Mouse (Mus musculus): ENCODE data around the gene Pim3. TPM values are rescaled to one million over a fixed set of nuclear protein-coding genes. Genes with fewer than 3 reads are reported as not detected.

Gene Pim3
- polyA plus RNA-seq, 1 experiment from 2014 or later: 49.1 TPM

GRCm38 (mm10) chr15:88882851-88883250, 20.9 kb downstream of the Pim3 start:
- 59% methylated on average over 4 of the region's 4 CpGs for WGBS
- Histone ChIP-seq H3K4me2 (ENCODE audit: low read length) (no peak overlapping the region), H3K9me3 (replicated peaks; ENCODE audit: control insufficient read depth, low read length) (no peaks in the 10 kb centered on the region), H3K27me3 (replicated peaks; ENCODE audit: control insufficient read depth, insufficient read depth, low read length) (no peaks in the 10 kb centered on the region), H3K4me1 (ENCODE audit: control insufficient read depth, insufficient read depth, low read length) (no peaks in the 10 kb centered on the region), H3K9ac (ENCODE audit: low read length) (no peak overlapping the region), H3K36me3 (ENCODE audit: control insufficient read depth, insufficient read depth, low read length) (no peaks in the 10 kb centered on the region), H3K4me3 (ENCODE audit: low read depth, low read length) (no peak overlapping the region), H3K27ac (ENCODE audit: low read depth, low read length) (no peak overlapping the region)
- ATAC-seq: no peak
- no peak for DNase-seq (ENCODE audit: low spot score)

DNA sequence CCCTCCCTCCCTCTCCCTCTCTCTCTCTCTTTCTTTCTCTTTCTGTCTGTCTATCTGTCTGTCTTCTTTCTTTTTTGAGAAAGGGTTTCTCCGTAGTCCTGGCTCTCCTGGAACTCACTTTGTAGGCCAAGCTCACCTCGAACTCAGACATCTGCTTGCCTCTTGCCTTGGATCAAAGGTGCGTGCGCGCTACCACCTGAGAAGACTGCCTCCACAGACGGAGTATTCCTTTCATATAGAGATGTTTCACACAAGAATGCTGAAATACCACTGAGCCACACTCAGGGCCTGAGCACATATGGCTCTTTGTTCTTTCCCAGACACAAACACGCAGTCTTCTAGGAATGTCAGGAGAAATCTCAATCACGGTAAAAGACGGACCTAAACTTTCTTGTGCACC, 21.4 kb downstream of the Pim3 start:
- Histone ChIP-seq H3K9ac (ENCODE audit: low read length) (no peak overlapping the region), H3K27me3 (replicated peaks; ENCODE audit: control insufficient read depth, insufficient read depth, low read length) (no peaks in the 10 kb centered on the region), H3K36me3 (ENCODE audit: control insufficient read depth, insufficient read depth, low read length) (no peaks in the 10 kb centered on the region), H3K4me3 (ENCODE audit: low read depth, low read length) (no peak overlapping the region), H3K4me2 (ENCODE audit: low read length) (no peak overlapping the region), H3K9me3 (replicated peaks; ENCODE audit: control insufficient read depth, low read length) (no peaks in the 10 kb centered on the region), H3K27ac (ENCODE audit: low read depth, low read length) (no peak overlapping the region), H3K4me1 (ENCODE audit: control insufficient read depth, insufficient read depth, low read length) (no peaks in the 10 kb centered on the region)
- 88% methylated on average over 9 of the region's 9 CpGs for WGBS
- DNase-seq (ENCODE audit: low spot score) (no peak), ATAC-seq (no peak)

GRCm38 (mm10) chr15:88885376-88885775, 23.4 kb downstream of the Pim3 start:
- 0 out of 2 replicates have a peak, but pooled peaks cover 5% of the 10 kb centered on the region for H3K27me3 ChIP-seq (replicated peaks; ENCODE audit: control insufficient read depth, insufficient read depth, low read length)
- no peaks in the 10 kb centered on the region for H3K36me3 ChIP-seq (ENCODE audit: control insufficient read depth, insufficient read depth, low read length)
- H3K4me2 ChIP-seq (ENCODE audit: low read length): no peak overlapping the region
- H3K4me1 ChIP-seq (ENCODE audit: control insufficient read depth, insufficient read depth, low read length): 0 out of 2 replicates have a peak, but pooled peaks cover 2% of the 10 kb centered on the region
- ATAC-seq (no peak), DNase-seq (ENCODE audit: low spot score) (no peak)
- 84% methylated on average over 6 of the region's 6 CpGs for WGBS
- no peak overlapping the region for H3K4me3 ChIP-seq (ENCODE audit: low read depth, low read length)
- H3K9ac ChIP-seq (ENCODE audit: low read length): no peak overlapping the region
- no peaks in the 10 kb centered on the region for H3K9me3 ChIP-seq (replicated peaks; ENCODE audit: control insufficient read depth, low read length)
- H3K27ac ChIP-seq (ENCODE audit: low read depth, low read length): no peak overlapping the region

DNA sequence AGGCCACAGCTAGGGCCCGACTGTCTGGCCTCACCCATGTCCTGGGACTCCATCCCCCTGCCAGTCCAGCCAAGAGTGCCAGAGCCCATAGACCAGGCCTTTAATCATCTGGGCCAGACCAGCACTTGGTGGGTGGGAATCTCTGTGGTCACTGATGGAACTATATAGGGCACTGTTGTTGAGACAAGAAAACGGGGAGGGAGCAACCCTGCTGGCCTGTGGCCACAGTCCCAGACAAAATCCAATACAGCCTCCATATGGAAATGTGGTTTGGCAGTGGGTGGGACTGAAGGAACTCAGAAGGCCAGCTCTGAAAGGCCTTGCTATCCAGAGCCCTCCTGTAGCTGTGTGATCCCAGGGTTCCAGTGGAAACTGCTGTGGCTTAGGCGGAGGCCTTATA, 27.0 kb downstream of the Pim3 start:
- peaks cover 7% of the 10 kb centered on the region; the same call in 1 of the 2 replicates for H3K4me1 ChIP-seq (ENCODE audit: control insufficient read depth, insufficient read depth, low read length)
- DNase-seq (ENCODE audit: low spot score): no peak
- no peak overlapping the region for H3K4me2 ChIP-seq (ENCODE audit: low read length)
- H3K4me3 ChIP-seq (ENCODE audit: low read depth, low read length): no peak overlapping the region
- 0 out of 2 replicates have a peak, but pooled peaks cover 5% of the 10 kb centered on the region for H3K27me3 ChIP-seq (replicated peaks; ENCODE audit: control insufficient read depth, insufficient read depth, low read length)
- ATAC-seq: no peak
- H3K27ac ChIP-seq (ENCODE audit: low read depth, low read length): no peak overlapping the region
- no peaks in the 10 kb centered on the region for H3K9me3 ChIP-seq (replicated peaks; ENCODE audit: control insufficient read depth, low read length)
- no peak overlapping the region for H3K9ac ChIP-seq (ENCODE audit: low read length)
- WGBS: 79% methylated on average over 3 of the region's 3 CpGs
- no peaks in the 10 kb centered on the region for H3K36me3 ChIP-seq (ENCODE audit: control insufficient read depth, insufficient read depth, low read length)

- peak overlapping the region; percentile 41; the same call in 1 of the 2 replicates for H3K4me3 ChIP-seq (ENCODE audit: low read depth, low read length)
- no peaks in the 10 kb centered on the region for H3K9me3 ChIP-seq (replicated peaks; ENCODE audit: control insufficient read depth, low read length)
- peaks cover 7% of the 10 kb centered on the region; the same call in 1 of the 2 replicates for H3K4me1 ChIP-seq (ENCODE audit: control insufficient read depth, insufficient read depth, low read length)
- peak overlapping the region; percentile 65; the same call in 1 of the 2 replicates for H3K9ac ChIP-seq (ENCODE audit: low read length)
- no peak overlapping the region for H3K27ac ChIP-seq (ENCODE audit: low read depth, low read length)
- H3K27me3 ChIP-seq (replicated peaks; ENCODE audit: control insufficient read depth, insufficient read depth, low read length): 0 out of 2 replicates have a peak, but pooled peaks cover 5% of the 10 kb centered on the region
- ATAC-seq (no peak), DNase-seq (ENCODE audit: low spot score) (no peak)
- H3K4me2 ChIP-seq (ENCODE audit: low read length): peak overlapping the region; percentile 64
- WGBS: 82% methylated on average over 3 of the region's 3 CpGs
- no peaks in the 10 kb centered on the region for H3K36me3 ChIP-seq (ENCODE audit: control insufficient read depth, insufficient read depth, low read length)
Observed at GRCm38 (mm10) chr15:88889994-88890393, 28.0 kb downstream of the Pim3 start.

- peak; percentile 92 for ATAC-seq
- H3K27ac ChIP-seq (ENCODE audit: low read depth, low read length): no peak overlapping the region
- 0 out of 2 replicates have a peak, but pooled peaks cover 5% of the 10 kb centered on the region for H3K27me3 ChIP-seq (replicated peaks; ENCODE audit: control insufficient read depth, insufficient read depth, low read length)
Observed at GRCm38 (mm10) chr15:88890751-88891675, 29.0 kb downstream of the Pim3 start.

GRCm38 (mm10) chr15:88891676-88892040, 29.7 kb downstream of the Pim3 start:
- no peaks in the 10 kb centered on the region for H3K9me3 ChIP-seq (replicated peaks; ENCODE audit: control insufficient read depth, low read length)
- ATAC-seq: no peak
- no peaks in the 10 kb centered on the region for H3K36me3 ChIP-seq (ENCODE audit: control insufficient read depth, insufficient read depth, low read length)
- H3K27ac ChIP-seq (ENCODE audit: low read depth, low read length): no peak overlapping the region
- H3K4me3 ChIP-seq (ENCODE audit: low read depth, low read length): 0 out of 2 replicates have a peak overlapping the region, but pooled peaks have one; percentile 41
- WGBS: 63% methylated on average over 8 of the region's 8 CpGs
- H3K4me2 ChIP-seq (ENCODE audit: low read length): peak overlapping the region; percentile 64; the same call in 1 of the 2 replicates
- H3K9ac ChIP-seq (ENCODE audit: low read length): no peak overlapping the region
- 0 out of 2 replicates have a peak, but pooled peaks cover 5% of the 10 kb centered on the region for H3K27me3 ChIP-seq (replicated peaks; ENCODE audit: control insufficient read depth, insufficient read depth, low read length)
- H3K4me1 ChIP-seq (ENCODE audit: control insufficient read depth, insufficient read depth, low read length): peaks cover 7% of the 10 kb centered on the region; the same call in 1 of the 2 replicates
- no peak for DNase-seq (ENCODE audit: low spot score)

More at GRCm38 (mm10) chr15:88890751-88891675, 29.0 kb downstream of the Pim3 start:
- Histone ChIP-seq H3K9me3 (replicated peaks; ENCODE audit: control insufficient read depth, low read length) (no peaks in the 10 kb centered on the region), H3K9ac (ENCODE audit: low read length) (peak overlapping the region; percentile 65), H3K4me1 (ENCODE audit: control insufficient read depth, insufficient read depth, low read length) (peaks cover 7% of the 10 kb centered on the region; the same call in 1 of the 2 replicates), H3K36me3 (ENCODE audit: control insufficient read depth, insufficient read depth, low read length) (no peaks in the 10 kb centered on the region), H3K4me3 (ENCODE audit: low read depth, low read length) (peak overlapping the region; percentile 41), H3K4me2 (ENCODE audit: low read length) (peak overlapping the region; percentile 64)
- DNase-seq (ENCODE audit: low spot score): peak; percentile 82
- 1% methylated on average over 39 of the region's 41 CpGs for WGBS

DNA sequence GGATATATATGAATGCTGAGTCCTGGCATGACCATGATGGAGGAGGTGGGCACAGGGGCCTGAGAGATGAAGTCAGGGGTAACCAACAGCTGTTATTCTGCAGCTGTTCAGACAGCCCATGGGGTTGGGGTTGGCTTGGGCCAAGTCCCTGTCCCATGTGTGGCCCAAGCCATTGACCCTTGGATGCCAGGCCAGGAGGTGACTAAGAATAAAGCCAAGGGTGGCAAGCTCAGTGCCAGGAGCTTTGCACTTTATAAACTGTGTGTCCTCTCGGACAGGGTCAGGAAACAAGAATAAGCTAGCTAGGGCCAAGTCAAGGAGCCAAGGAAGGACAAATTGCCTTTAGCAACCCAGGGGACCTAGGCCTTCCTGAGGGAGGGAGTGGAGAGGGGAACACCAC, 30.3 kb downstream of the Pim3 start:
- no peak for DNase-seq (ENCODE audit: low spot score)
- no peak overlapping the region for H3K4me3 ChIP-seq (ENCODE audit: low read depth, low read length)
- peaks cover 7% of the 10 kb centered on the region; the same call in 1 of the 2 replicates for H3K4me1 ChIP-seq (ENCODE audit: control insufficient read depth, insufficient read depth, low read length)
- 97% methylated on average over 1 of the region's 1 CpGs for WGBS
- H3K36me3 ChIP-seq (ENCODE audit: control insufficient read depth, insufficient read depth, low read length): no peaks in the 10 kb centered on the region
- H3K27ac ChIP-seq (ENCODE audit: low read depth, low read length): no peak overlapping the region
- H3K27me3 ChIP-seq (replicated peaks; ENCODE audit: control insufficient read depth, insufficient read depth, low read length): 0 out of 2 replicates have a peak, but pooled peaks cover 5% of the 10 kb centered on the region
- no peak for ATAC-seq
- H3K4me2 ChIP-seq (ENCODE audit: low read length): no peak overlapping the region
- H3K9ac ChIP-seq (ENCODE audit: low read length): no peak overlapping the region
- no peaks in the 10 kb centered on the region for H3K9me3 ChIP-seq (replicated peaks; ENCODE audit: control insufficient read depth, low read length)
